Mouse (Mus musculus): ENCODE results near the gene Six2.
"Not testable (repeated sequence)": the region's sequence is repeated elsewhere in the genome, so short reads cannot be mapped to it uniquely, and the experiment has no call there.

- not testable (repeated sequence) for TF ChIP-seq CTCF (IDR thresholded peaks at IDR 0.05; ENCODE audit: borderline replicate concordance, control insufficient read depth, extremely low read depth, insufficient read depth, low read length, poor library complexity); POLR2A (IDR thresholded peaks at IDR 0.05; ENCODE audit: control insufficient read depth, extremely low read depth, insufficient read depth, low read length, poor library complexity)
Observed at GRCm38 (mm10) chr17:85684436-85684835, 3.6 kb downstream of the Six2 start.
